Mouse (Mus musculus) naive thymus-derived CD4-positive, alpha-beta T cell, adult 2 months (primary cell): ENCODE measurements around the gene Cmya5.
"Not testable (repeated sequence)": the region's sequence is repeated elsewhere in the genome, so short reads cannot be mapped to it uniquely, and the experiment has no call there.

ENCODE experiments used
- DNase-seq: peaks from one replicate; pipeline ENCODE4 v3.0.0-alpha.2; 2011; ENCODE audit warnings: low read depth

The Cmya5 gene

DNA sequence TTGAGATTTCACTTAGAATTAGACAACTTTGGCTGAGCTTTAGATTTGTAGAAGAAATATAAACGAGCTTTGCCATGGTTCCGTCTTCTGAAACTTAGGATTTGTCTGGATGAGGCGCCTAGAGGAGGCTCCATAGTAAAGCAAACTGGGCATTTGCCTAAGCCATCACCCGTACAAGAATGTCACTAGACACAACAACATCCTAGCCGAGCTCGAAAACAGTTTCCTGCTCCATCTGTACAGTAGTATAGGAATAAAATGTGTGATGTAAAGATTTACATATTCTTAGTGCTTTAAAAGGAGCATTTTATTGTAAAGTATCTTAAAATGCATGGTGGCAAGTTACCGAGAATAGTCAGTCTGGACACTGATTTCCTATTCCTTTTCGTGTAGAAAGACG is 22.2 kb downstream of the Cmya5 start:
- no peak for DNase-seq

DNA sequence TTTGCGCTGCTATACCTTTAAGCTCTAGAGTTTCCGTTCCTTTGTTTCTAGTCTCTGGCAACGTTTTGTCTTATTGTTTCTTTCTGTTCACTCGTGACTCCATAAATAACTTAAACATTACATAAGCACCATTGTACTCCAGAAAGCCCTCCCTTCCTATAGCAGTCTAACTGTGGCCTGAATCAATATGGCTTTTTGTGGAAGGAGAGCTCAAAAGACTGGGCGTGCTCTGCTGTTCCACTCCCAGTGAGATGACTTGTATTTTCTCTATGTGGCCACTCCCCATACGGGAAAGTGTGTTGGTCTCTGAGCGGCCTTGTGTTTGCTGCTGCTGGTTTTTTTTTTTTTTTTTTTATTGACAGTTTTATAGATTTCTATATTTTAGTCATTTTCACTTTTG is 27.3 kb downstream of the Cmya5 start:
- DNase-seq: no peak

DNA sequence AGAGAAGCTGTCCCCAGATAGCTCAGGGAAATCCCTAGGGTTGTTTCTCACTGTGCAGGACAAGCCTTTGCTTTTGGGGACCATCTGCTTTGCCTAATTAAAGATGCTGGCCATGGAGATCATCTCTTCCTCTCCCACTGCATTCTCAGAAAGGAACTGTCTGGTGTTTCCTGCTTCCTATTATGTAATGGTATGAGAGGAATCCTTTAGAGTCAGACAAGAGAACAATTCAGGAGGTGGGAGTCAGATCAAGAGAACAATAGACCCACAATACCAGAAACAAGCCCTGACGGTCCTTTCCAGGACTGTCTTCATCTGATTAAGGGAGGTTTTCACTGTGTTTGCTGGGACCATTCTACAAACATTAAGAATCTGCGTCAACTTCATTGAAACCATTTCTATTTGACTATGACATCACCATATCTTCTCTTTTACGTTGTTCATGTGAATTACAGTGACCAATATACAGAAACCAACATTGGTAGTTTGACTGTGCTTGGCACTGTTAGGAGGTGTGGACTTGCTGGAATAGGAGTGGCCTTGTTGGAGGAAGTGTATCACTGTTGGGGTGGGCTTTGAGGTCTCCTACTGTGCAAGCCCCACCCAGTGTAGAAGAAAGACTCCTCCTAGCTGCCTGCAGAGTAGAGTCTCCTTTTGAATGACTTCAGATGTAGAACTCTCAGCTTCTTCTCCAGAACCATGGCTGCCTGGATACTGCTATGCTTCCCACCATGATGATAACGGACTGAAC is 42.0 kb downstream of the Cmya5 start:
- DNase-seq: no peak

DNA sequence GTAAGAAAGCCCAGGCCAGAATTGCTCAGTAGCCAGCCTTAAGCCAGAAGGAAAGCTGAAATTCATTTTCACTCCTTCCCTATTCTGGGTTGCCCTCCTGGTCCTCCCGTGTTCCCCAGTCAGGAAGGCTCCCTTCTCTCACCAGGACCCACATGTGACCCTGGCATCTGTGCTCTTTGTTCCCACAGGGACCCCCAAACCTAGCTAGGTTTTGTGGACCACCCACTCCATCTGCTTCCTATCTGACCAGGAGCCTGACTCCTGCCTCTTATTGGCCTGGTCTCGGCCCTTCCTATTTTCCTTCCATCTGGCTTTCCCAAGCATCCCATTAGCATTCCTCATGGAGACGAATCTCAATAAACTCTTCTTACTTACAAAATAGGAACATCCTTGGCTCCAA is 45.9 kb downstream of the Cmya5 start:
- DNase-seq: no peak

DNA sequence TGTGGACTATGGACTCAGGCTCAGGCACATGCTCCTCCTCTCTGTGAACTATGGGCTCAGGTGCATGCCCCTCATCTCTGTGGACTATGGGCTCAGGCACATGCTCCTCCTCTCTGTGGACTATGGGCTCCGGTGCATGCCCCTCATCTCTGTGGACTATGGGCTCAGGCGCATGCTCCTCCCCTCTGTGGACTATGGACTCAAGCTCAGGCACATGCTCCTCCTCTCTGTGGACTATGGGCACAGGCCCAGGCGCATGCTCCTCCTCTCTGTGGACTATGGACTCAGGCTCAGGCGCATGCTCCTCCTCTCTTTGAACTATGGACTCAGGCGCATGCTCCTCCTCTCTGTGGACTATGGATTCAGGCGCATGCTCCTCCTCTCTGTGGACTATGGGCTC is 47.9 kb downstream of the Cmya5 start:
- DNase-seq: no peak

DNA sequence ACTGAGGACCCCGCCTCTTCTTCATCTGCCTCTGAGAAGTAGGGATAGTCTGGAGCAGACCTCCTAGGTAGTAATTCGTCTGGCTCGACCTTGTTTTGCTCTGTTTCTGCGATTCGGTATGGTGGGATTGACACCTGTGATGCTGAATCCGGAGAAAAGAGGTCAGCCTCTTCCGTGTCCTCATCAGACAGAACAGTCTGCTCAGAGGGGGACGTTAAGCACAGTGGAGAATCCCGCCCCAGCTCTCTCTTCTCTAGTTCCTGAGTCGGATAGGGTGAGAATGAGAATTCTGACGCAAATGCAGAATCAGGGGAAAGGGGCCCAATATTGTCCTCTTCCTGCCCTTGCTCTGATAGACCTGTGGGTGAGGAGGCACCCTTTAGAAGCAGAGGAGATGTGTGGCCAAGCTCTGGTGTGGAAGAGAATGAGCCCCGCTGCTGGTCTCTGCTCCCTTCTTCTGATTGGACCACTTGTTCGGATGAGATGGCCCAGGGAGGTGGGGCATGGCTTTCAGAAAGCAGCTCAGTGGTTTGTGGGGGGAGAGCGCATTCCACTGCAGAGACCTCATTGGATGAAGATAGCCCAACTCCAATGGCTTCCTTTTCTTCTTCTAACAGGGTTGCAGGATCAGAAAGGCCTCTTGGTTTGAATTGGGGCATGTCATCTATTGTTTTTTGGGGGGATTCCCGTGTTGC is 49.3 kb downstream of the Cmya5 start:
- DNase-seq: peak; percentile 57

DNA sequence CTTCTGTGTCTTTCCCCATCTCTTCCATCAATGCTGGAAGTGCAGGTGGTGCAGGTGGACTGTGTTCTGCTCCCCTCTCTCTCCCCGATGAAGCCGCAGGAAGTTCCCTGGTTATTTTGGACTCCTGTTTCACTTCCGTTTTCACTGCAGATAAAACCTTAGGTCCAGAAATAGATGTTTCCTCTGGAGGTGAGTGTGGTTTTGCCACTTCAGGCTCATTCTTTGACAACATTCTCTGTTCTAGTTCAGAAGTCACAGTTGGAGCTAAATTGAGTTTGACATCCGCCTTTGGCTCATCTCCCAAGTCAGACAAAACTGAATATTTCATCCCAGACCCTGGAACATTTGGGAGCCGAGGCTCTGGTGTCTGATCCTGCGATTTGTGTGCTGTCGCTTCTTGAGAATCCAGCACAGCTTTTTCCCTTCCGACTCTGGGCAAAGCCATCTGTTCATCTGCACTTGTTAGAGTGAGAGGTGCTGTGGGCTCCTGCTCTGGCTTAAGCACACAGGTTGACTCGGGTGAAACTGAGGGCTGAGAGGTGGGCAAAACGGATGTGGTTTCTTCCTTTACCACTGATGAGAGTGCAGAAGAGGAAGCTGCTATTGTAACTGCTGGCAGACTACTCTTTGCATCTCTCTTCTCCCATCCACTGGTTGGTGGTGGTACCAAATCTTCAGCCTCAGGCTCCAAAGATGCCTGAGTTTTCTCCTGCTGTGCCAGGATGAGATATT is 50.2 kb downstream of the Cmya5 start:
- peak; percentile 77 for DNase-seq

DNA sequence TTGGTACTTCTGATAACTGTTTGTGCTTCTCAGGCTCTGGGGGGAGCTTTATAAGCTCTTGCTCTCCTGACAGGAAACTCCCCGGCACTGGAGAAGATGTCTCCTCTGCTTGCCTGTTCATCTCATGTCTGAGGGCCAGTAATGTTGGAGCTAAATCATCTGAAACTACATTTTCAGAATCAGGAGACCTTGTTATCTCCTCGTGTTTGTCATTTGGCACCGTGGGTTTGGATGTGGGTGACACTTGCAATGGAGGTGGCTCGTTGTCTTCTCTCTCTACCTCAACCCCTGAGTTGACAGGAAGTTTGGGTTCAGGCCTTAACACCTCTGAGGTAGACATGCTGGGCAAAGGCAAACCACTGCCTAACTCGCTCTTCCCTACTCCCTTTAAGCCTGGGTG is 50.8 kb downstream of the Cmya5 start:
- DNase-seq: peak; percentile 58

DNA sequence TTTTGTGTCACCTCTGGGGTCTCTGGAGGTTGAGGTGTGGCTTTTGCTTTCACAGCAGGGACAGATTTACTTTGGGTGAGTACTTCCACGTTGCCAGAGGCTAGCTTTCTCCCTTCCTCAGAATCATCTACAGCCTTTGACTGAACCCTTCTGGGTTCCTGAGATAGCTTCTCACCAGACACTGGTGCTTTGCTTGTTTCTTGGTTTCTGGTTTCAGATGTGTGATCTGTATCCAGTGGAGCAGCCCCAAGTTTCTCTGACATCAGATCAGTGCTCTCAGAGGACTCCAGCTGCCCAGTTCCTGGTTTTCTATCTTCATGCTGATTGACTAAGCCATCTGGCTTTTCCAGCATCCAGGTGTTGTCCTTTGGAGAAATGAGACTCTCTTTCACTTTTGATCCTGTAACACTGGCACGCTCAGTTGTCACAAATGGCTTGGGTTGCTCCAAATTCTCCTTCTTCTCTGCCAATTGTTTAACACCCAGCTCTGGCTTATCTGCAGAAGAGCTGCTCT is 51.6 kb downstream of the Cmya5 start:
- DNase-seq: no peak

DNA sequence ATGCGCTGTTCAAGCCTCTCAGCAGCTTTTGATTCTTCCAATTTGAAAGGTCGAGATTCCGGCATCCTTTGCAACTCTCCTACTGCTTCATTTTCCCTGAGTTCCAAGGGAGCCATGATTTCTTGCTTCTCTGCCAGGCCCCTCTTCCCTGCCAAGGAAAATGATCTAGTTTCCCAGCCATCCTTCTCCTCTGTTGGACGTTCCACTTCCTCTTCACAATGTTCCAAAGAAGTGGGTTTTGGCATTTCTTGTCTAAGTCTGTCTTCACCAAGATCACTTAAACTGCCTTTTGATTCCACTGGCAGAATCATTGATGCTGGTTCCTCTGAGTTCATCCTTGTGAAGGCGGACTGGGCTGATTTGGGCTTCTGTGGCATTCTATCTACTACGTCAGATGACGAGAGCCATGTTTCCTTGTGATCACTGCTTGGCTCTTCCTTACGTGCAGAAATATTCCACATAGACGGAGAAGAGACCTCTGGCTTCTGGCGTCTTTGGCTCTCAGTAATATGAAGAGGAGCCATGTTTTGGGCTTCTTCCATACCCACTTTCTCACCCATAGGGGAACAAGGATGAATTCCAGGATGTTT is 52.6 kb downstream of the Cmya5 start:
- DNase-seq: no peak

DNA sequence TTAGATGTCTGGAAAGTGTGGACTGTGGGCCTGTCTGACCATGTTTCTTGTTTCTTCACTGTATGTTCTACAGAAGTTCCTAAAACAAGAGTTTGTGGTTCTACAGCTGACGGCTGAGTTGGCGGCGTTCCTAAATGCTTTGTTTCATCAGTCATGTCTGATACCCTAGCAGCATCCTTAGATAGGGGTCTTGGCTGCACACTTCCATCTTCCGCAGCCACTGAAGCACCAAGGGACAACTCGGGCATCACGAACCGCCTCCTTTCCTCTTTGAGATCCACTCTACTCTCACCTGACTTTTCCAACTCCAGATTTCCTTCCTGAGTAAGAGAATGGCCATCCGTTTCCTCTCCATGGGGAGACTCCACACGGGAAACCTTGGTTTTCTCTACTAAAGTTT is 53.3 kb downstream of the Cmya5 start:
- DNase-seq: no peak

DNA sequence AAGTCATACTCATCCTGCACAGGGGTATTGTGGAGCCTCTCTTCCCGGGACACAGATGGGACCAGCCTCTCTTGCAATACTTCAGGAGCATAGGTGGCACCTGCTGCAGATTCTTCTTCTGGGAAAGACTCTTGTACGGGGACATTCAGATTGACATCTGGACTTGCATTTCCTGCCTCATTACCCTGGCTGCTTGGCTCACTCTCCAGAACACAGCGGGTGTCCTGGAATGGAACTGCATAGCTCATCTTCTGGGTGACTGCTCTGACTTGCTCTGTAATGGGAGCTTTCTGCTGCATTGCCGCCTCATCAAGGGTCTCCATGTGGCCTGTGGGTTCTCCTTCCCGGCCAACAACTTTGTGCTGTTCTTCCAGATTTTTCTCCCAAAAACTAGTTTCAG is 55.0 kb downstream of the Cmya5 start:
- DNase-seq: no peak

DNA sequence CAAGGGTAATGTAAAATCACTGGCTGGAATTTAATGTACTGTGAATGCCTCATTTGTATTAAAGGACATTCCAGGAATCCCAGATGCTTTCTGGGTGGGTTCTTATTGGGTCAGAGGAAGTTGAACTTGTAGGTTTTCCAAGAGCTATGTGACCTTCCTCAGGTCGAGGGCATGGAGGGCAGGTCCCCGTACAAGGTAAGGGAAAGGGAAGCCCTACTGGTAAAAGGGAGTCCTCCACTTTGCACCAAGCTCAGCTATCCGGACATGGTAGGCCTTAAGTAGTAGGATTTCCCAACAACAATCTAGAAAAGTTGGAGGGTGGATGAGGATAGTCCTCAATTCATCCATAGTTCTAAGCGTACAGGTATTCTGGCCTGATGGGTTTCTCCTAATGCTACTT is 58.8 kb downstream of the Cmya5 start:
- no peak for DNase-seq

DNA sequence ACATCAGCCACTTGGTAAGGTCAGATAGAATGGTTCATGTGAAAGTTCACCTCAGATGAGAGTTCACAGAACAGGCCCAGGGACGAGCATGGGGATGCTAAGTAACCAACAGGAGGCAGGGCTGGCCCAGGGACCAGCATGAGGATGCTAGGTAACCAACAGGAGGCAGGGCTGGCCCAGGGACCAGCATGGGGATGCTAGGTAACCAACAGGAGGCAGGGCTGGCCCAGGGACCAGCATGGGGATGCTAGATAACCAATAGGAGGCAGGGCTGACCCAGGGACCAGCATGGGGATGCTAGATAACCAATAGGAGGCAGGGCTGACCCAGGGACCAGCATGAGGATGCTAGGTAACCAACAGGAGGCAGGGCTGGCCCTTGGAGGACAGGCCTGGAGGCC is 62.2 kb downstream of the Cmya5 start:
- DNase-seq: not testable (repeated sequence)

DNA sequence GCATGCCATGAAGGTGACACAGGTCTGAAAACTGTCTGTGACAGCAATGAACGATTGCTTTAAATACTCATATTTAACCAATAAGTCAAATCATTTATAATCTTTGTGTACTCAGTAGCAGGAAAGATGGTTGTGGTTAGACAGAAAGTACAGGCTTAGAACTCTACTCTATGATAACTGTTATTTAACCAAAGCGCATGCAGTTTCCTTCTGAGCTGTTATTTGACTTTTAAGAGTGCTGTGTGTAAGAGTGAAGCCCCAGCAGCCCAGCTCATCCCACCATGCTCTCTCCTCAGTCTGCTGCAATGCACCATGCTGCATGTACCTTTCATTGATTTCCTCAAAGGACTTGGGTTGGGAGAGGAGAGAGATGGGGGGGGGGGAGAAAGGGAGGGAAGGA is 63.7 kb downstream of the Cmya5 start:
- DNase-seq: peak; percentile 20

DNA sequence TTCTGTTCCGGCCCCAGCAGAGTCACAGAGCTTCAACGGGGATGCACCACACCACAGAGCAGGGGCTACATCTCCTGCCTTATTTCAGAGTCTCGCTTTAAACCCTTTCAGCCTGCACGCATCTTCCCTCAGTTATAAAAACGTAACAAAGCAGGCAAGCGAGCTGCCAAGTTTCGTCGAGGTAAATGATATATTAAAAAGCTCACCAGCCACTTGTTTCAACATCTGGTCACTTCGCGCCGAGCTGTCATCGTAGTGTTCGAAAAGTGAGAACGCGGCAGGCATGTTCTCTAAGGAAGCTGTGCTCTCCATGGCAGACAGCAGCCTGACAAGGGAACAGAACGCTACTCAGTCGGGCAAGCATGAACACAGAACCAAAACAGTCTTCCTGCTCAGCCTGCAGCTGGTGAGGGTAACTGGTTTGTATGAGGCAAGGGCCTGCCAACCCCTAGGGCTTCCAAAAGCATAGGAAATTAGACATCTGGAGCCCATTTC is 70.3 kb downstream of the Cmya5 start:
- DNase-seq: peak; percentile 23

DNA sequence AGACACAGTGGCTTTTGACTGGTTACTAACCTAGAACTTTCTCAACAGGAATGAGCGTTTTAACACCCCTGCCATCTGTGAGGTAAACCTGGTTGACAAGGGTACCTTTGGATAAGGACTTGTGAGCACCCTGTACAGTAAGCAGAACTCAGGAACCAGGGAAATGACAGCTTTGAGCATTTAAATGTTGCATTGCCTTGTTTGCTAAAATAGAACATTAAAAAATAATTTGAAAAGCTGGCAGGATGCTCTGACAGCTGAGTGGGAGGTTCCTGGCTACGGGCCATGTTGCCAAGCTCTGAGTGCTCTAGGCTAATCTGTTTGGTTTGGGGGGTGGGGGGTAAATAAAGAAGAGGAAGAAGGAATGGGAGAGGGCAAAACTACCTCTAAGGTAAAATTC is 70.9 kb downstream of the Cmya5 start:
- DNase-seq: peak; percentile 55

DNA sequence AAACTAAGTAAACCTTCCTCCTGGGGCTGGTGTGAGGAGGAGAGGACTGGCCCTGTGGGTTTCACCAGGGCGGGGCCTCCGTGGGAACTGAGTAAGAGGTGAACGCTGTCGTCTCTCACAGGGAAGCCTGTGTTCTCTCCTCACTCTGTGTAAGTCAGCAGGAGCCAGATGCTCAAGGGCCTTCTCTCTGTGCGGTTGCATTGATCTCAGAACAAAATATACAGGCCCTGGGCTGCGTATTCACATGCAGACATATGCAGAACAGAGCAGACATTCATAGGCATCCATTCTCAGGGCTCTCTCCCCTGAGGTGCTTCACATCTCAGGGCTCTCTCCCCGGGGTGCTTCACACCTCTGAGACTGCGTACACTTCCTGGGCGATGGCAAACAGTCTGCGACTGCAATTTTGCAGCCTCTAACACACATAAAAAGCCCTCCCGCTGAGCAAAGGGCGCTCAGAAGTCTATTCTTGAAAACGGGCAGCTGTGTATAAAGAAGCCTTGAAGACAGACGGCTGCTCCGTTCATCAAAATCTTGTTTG is 71.6 kb downstream of the Cmya5 start:
- peak; percentile 78 for DNase-seq

DNA sequence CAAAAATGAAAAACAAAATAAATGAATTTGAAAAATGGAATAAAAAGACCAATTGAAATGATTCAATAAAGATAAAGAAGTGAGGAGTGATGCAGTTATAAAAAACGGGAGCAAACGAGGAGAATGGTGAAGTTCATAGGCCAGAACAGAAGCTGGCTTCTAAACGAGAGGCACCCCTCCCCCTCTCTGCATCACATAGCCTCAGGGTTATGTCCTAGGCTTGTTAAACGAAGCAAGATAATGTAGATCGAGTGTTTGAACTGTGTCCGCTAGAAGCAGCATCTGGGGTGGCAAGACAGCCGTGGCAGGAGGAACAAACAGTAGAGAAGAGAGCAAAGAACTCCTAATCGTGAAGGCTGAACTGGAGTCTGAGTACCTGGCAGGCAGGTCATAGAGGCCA is 74.1 kb downstream of the Cmya5 start:
- no peak for DNase-seq

DNA sequence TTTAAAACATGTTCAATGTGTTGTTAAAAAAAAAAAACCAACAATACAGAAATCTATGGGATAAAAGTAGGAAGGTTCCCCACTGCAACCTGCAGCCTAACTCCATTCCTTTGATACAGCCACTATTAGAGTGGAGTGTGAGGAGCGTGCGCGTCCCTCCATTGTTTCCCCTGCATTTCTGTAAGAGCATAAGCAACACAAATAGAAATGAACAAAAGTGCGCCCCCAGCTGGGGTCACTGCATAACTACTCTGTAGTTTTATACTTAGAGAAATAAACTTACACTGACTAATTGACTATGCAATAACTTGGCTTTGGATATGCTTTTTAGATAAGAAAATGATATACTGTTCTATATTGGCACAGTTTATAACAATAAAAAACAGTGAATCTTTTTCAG is 75.0 kb downstream of the Cmya5 start:
- DNase-seq: no peak

DNA sequence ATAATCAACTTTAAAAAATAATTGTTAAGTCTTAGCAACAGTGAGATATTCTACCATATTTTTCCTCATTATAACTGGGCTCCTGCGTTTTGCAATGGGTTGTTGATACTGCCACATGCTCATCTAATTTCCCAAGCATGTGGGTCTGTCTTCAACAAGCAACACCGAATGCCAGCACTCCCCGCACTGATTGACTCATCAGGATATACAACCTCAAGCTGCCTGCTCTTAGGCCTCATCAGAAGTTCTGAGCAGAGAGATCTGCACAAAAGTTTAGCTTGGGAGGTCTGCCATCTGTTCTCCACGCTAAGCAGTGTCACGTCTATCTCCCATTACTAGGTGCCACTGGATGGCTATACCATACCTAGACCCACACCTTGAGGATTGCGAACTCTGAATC is 76.2 kb downstream of the Cmya5 start:
- DNase-seq: no peak
